Mouse (Mus musculus) right cerebral cortex, postnatal 36 days (tissue): Measurements from ENCODE around the gene Unc50.

Source experiments
- DNase-seq, 2 experiments: peaks; one replicate each; pipeline ENCODE4 v3.0.0; 2022; ENCODE audit warnings: low spot score in 2 of 2, mixed read lengths in 1 of 2

The Unc50 gene

DNA sequence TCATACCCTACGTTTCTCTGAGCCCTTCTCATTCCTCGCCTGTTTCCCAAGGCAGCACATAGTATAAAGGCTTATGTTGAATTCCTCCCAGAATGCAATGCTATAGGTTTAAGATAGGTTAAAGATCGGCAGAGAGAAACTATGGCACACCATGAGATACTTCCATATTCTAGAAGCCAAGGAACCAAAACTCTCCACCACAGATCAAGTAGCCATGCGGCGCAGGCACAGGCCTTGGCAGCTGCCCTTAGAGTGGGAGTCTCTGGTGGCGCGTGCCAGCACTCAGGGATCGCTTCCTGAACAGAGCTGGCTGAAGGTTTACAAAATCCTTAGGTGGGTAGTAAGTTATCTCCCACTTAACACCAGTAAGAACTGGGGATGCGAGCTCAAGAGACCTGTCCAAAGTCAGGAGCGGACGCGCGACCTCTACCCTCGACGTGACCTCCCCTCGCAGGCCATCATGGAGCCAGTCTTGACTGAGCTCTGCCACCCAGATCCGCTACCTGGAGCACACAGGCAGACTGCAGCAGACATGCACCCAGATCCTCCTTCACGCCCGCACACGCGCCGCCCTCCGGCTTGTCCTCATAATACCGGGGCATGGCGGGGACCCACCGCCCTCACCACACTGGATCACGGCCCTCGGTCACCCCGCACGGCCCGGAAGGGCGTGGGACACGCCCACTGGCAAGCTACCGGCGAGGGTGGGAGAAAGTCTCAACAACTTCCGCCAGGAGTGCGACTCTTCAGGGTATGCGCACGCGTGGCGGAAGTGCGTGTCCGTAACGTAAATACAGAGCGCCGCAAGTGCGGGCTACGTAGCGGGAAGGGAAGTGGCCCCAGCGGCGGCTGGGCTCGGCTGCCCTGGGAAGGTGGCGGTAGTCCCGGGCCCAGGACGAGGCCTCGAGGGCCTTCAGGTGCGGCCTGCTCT, at the start of gene Unc50, which contains the start of gene Coa5:
Gene Unc50, plus strand, starts transcription at position 774 of the 931 bp plus-strand sequence.
Gene Coa5, minus strand, starts transcription at position 738 of the 931 bp plus-strand sequence.
- peak; percentile 92 to 94 for DNase-seq

DNA sequence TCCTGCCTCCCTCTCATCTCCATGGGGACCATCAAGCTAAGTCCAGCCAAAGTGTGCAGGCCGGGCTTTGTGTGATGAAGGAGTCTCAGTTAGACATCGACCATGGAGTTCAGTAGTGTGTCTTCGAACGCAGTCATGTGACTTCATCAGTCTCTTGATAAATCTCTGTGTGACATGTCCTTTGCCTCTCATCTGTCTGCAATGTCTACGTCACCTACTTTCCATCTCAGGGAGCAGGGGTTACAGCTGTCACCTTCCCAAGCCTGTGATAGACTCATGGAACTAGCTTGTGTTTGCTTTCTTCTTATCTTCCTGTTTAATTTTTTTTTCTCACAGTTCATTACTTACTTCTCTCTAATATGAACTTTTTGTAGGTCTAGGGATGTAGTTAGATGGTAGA, 49.0 kb upstream of the Unc50 start:
- no peak for DNase-seq

DNA sequence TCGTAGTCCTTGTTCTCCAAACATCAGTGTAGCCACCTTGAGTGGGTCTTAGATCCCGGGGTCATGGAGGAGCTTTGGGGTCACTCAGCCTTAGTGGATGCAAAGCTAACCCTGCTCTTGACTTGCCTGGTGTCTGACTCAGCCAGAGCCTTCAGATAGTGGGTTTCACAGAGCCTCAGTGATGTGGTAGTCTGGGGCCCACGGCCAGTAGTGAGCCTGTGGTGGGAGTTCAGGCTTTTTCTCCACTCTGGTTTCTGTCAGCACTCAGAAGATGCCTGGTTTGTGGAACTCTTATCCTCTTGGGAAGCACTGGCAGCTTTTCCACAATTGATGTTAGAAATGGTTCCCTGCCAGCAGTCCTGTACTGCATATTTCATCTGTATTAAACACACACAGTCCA, 45.6 kb upstream of the Unc50 start:
- DNase-seq, result no peak

DNA sequence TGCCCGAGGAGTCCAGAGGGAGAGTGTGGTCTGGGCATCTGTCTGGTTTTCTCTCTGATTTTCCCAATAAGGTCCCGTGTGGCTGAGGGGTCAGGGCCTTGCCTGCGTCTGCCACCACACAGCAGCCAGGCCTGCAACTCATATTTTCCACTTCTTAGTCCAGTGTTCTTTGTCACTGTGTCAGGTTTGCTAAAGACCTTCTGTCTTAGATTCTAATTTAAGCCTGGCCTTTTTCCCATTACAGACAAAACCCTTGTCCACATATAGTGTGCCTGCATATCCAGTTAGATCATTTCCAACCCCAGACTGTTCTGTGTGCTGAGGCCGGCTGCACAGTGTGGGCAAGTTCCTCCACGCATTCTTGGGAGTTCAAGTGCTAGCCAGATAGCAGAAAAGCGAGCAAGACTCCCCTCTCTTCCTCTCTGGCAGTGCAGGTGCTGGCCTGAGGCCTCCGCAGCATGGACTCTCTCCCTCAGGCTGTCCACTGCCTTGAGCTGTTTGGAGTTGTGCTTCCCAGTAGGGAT, 43.4 kb upstream of the Unc50 start:
- DNase-seq, result no peak

DNA sequence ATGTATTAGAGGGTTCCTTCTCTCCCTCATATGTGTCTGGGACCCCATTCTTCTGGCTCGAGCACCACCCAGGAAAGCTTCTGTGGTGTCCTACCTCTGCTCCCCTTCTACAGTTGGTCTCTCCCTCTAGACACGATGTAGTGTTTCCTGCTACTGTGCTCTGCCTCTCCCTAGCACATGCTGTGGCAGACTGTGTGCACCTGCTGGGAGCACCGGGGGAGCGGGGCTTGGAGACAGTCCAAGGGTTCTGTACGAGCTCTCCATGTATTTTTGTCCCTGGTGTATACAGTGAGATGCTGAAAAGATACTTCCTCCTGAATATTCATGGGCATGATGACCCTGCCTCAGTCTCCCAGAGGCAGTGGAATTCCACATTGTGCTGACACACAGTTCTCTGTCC, 36.8 kb upstream of the Unc50 start:
- DNase-seq, result peak; percentile 41 to 49

DNA sequence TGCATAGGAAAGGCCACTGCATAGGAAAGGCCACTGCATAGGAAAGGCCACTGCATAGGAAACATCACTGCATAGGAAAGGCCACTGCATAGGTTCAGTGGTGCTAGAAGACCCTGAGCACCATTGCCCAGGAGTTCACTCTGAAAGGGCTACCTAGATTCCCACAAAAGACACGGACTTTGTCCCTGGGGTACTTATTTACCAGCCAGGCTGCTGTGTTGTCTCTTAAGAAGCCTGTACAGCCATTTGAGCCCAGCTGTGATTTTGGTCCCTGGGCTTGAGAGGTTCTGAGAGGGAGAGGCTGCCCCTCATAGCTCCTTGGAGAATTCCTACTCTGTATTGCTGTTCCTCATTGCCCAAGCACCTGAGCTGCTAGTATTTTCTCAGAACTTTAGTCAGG, 33.5 kb upstream of the Unc50 start:
- DNase-seq, result no peak

DNA sequence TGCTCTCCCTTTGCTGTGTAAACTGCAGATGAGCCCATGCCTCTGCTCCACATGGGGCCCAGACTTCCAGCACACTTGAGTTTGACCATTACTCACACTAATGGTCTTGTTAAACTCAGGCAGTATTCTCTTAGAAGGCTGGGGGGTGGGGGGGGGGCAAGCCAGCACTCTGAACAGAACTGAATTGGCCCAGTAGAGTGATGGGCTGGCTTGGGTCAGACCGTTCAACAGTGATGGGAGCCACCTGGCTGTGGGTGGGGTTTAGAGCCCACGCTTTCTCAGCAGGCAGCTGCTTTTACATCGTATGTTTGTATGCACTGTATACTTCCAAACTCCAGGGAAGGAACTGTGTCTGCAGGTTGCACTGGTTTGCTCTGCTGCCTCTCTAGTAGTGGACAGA, 31.0 kb upstream of the Unc50 start:
- no peak for DNase-seq

DNA sequence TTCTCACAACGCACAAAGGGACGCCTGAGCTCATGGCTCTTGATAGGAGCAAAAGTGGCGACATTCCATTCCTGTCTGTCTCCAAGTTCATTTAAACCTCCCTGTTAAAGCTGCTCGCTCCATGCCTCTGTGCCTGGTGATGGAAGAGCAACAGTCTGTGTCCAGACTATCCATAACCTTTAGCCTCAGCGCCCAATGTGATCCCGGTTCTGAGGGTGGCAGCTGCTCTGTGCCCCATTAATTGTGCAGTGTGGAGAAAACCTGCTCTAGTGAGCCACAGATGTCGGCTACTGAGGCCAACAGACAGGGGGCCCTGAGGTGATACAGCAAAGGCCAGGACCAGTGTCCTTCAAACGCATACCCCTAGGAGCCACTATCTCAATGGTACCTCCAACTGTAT, 30.2 kb upstream of the Unc50 start:
- no peak for DNase-seq

DNA sequence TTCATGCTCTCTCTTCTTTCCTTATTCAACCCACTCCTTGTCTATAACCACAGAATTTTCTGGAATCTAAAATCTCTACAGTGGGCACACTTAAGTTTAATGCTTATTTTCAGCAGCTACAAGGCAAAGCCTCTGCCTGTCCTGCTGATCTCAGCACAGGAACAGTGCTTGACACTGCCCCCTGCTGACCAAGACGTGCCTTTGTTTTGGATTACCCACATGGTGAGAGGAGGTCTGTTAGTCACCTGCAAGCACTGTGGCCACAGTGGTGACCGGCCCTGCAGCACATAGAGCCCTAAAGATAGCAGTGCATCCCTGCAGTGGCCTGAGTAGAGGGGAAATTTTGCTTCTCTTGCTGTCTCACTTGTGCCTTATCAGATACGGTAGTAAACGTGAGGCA, 28.3 kb upstream of the Unc50 start:
- DNase-seq, result no peak

DNA sequence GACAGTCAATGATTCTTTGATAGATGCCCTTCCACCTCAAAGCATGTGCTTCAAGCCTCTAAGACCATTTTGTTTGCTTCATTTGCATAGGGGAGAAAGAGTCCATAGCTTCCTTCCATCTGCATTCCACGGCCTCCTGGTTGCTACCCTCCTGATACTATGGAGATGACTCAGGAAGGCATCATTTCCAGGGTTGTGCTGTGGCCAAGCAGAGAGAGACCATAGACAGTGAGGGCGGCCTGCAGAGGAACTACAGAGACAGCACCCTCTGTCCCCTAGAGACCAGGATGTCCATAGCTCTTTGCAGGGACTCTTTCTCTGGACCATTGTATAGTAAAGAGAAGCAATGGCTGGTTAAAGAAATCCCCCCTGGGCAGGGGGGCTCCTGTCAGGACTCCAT, 24.8 kb upstream of the Unc50 start:
- DNase-seq, result no peak

DNA sequence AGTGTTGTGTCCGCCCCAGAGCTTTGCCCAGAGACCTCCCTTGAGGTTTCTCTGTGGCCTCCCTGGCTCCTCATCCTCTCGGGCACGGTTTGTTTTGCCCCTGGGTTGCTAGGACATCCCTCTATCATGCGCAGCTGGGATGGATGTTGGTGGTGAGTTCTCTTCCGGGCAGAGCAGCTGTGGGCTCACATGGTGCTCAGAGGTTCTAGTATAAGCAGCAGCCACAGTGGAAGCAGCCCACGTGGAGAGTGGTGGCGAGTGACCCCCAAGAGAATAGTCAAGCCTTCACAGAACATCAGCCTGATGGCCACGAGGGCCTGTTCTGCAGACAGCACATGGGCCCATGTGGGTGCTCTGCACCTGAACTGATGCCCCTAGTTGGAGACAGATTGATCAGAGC, 22.7 kb upstream of the Unc50 start:
- no peak for DNase-seq

DNA sequence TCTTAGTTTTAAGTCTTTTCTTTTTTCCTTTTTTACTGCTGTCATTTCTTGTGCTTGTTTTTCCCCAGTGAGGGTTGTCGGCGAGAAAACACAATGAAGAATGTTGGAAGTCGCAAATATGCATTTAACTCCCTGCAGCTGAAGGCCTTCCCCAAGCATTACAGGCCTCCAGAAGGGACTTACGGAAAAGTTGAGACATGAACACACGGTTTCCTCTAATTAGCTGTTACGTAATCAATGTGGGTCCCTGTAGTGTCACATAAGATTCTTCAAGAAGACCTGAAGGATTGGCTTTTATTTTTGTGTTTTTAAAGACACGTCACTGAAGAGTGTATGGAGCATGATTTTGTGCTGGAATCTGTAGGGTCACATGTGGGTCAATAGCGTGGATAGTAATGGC, 21.9 kb upstream of the Unc50 start:
- DNase-seq, result no peak

DNA sequence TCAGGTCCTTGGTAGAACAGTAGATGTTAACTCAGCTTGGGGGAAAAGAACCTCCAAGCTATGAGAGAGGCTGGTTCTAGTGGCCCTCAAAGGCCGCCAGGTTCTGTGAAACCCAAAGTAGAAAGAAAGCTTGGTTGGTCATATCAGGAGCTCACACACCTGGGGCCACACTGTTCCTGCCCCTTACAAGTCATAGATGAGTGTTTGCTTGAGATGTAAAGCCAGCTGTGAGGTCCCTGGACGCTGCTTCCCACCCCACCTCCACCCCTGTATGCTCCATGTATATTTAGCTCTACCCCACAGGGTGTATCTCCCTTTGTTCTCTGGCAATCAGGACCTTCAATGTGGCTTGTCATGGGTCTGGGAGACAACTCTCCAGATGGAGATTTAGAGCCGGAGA, 21.3 kb upstream of the Unc50 start:
- DNase-seq, result no peak

DNA sequence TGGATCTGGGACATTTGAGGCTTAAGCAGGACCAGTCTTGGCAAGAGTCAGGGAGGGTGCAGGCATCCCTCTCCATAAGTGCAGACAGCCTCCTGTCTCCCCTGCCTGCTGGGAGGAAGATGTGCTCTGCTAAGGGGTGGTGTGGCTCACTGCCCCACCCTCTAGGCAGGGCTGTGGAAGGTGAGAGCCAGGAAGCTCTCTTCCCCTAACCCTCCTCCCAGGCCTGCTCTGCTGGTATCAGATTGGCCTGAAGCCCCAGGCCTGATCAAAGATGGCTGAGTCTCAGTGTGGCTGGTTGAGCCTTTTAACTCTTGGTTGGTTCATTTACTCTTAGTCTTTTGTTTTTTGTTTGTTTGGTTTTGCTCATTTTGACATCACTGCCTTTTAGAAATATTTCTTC, 20.3 kb upstream of the Unc50 start:
- no peak for DNase-seq

DNA sequence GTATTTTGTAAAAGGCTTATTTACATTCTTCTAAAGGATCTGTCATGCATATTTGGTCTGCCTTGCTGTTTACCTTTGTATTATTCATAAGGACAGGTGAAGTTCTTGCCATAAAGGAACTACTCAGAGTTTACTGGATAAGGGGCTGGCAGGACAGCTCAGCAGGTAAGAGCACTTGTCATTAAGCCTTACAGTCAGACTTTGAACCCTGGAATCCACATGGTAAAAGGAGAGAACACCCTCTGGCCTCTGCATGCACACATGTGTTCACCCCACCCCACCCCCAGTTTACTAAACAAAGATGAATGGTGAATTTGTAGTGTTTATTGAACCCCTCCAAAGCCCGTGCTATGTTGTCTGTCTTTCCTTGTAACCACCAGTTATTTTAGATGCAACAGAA, 14.5 kb upstream of the Unc50 start:
- DNase-seq, result no peak

DNA sequence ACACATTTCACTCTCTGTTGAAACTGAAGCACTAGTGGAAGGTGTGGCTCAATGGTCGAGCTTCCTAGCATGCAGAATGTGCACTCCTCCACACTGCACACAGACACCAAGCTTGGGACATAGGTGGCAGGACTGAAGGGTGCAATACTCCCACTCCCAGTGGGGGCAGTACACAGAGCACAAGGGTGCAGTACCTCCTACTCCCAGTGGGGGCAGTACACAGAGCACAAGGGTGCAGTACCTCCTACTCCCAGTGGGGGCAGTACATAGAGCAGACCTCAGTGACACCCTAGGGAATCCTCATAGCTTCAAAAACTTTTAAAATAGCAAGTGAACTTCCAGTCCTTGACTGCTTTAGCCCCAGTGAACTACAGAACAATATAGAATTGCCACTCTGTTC, 10.5 kb upstream of the Unc50 start:
- DNase-seq, result no peak

DNA sequence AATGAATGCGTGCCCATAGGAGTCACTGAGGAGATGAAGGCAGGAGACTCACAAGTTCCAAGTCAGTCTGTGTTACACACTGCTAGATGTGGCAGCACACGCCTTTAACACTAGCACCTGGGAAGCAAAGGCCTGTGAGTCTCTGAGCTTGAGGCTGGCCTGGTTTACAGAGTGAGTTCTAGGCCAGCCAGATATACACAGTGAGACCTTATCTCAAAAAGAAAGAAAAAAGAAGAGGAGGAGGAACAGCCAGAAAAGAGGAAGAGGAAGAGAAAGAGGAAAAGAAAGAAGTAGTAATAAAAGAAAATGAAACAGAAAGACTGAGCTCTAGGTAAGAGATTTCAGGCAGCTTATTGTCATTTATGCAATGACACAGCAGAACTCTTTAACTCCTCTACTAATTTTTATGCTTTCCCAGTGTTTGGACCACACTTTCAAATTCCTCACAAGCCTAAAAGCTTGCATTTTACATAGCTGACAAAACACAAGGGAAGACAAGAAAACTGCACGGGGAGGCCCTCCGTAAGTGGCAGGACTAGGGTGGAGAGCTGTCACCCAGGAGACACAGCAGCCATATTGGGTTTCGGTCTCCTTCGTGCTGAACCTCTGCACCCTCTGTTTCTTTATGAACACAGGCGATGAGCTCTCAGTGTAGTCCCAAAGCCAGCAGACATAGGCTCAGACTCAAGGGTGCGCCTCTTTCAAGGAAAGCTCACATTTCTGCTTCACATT, 2.6 kb upstream of the Unc50 start:
- DNase-seq, result no peak

DNA sequence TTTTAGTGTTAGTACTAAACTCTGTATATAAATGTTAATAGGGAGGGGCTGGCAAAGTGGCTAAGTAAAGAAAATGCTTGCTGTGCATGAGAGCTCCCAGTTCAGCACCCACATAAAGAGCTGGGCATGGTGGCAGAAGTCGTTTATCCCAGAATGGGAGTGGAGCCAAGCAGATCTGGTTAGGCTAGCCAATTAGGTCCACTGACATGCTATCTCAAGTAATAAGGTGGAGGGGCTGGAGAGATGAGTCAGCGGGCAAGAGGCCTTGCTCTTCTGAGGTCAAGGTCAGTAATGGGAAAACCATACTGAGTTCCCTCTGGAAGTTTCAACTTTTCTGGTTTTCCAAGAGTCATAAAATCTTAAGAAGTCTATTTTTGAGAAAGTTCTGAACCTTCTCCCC, 1.0 kb upstream of the Unc50 start:
- no peak for DNase-seq

DNA sequence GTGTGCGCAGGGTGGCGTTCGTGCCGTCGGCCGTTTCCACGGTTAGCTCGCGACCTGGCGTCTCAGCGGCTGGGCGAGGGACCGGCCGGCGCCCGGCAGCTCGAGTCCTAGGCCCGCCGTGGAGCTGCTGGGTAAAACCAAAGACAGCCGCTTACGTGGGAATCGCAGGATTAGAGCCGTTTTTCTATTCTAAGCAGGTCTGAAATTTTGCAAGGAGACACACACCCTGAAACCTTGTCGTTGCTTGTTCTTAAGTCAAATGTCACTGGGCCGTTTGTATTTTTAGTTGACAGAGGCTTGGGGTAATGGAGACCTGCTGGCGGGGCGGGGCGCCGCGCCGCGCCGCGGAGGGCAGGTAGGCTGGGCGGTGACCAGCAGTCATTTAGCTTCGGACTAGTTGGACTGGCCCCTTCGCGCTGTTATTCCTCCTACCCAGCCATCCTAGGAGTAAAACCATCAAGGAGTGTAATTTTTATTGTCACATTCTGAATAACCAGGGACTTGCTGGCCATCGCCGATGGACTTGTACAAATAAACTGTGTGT, 430 bp downstream of the Unc50 start:
- DNase-seq, result no peak

DNA sequence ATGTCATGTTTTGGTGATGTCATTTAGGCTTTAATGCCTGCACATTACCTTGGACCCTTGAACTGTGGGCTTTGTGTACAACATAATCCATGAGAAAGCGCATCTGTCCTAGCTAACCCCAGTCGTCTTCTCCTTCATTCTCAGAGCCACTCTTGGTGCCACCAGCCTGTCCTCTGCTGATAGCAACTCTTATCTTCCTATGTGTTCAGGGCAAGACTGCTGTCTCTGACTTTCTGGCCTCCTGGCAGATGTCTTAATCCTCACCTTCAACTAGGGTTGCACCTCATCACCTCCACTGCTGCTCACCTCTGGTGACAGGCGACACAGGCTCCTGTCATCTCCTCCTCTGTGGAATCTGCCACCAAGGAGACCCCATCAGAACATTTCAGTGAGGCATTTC, 6.5 kb downstream of the Unc50 start:
- DNase-seq, result no peak

DNA sequence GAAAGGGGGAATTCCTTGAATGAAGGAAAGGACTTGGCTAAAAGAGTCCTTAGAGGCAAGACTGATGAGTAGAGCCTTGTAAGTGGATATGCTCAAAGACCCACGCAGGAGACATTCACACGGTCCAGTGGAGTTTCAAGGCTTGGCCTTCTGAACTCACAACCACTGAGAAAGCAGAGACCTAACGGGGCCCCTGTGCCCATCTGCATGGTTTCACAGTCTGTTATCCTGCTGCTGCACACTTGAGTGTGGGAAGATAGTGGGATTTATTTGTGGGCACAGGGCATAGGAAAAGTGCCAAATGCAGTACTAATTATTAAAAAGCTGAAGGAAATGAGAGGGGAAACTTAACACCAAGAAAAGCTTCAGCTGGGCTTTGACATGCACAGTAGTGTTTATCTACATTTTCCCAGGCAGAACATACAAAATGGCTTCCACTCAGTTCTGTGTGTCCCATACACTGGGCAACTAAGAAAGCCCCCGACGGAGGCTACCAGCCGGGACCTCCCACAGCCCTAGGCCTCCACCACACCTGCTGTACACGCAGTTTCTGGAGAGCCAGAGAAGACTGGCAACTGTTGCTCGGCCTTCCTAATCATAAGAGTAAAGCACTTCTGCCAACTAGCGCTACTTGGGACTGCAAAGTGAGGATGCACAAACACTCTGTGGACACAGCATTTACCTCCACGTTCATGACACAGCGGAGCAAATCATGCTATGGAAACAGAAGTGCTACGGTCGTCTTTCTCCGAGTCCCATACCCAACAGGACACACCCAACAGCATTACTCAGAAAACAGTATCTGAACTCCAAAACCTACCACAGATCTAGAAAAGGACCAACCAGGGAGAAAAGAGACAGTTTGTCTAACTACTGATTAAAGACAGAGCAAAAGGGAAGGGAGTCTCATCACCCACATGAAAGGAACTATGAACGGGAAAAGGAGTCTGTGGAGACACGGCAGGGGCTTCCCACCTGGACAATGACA, 13.2 kb downstream of the Unc50 start:
- no peak for DNase-seq
